Comparison of ENCODE assay signal across 23 mouse cellular contexts in genomic region chr8:74820716-74821115, GRCm38 (mm10). TPM values are rescaled to one million over a fixed set of nuclear protein-coding genes. Genes with fewer than 3 reads are reported as not detected.
"Had no signal": no experiment of that assay in that cellular context is flagged by ENCODE, and none has a peak within 500 bp of the region (broad histone marks: within the 10 kb centered on the region; RNA-seq: fewer than 3 reads in every experiment).

No protein-coding gene starts in this region.

- H3K27me3 ChIP-seq: limb, embryonic 13.5 days; liver, embryonic 12.5 days; liver, embryonic 15.5 days; lung, embryonic 15.5 days; midbrain, embryonic 13.5 days; neural tube, embryonic 12.5 days; neural tube, embryonic 15.5 days had no signal

- DNase-seq: kidney, adult 2 months; kidney, postnatal 25 days; layer of hippocampus, adult 9-11 months; liver; lung, adult 18-20 months; lung, postnatal 10 days; lung, postnatal 4 days; right cerebral cortex, adult 18-20 months; thymus, adult 2 months; thymus, postnatal 14 days; thymus, postnatal 4 days had no signal

- H3K4me1 ChIP-seq: limb, embryonic 10.5 days; limb, embryonic 13.5 days; liver, embryonic 12.5 days; liver, embryonic 15.5 days; lung, embryonic 15.5 days; midbrain, embryonic 13.5 days; neural tube, embryonic 12.5 days; neural tube, embryonic 15.5 days had no signal

- H3K4me2 ChIP-seq: limb, embryonic 13.5 days; liver, embryonic 12.5 days; liver, embryonic 15.5 days; lung, embryonic 15.5 days; midbrain, embryonic 13.5 days; neural tube, embryonic 12.5 days; neural tube, embryonic 15.5 days had no signal

- ATAC-seq: liver, embryonic 12.5 days; midbrain, embryonic 13.5 days had no signal

- H3K9ac ChIP-seq: limb, embryonic 13.5 days; liver, embryonic 12.5 days; liver, embryonic 15.5 days; lung, embryonic 15.5 days; midbrain, embryonic 13.5 days; neural tube, embryonic 12.5 days; neural tube, embryonic 15.5 days had no signal

- H3K9me3 ChIP-seq: limb, embryonic 10.5 days; limb, embryonic 13.5 days; liver, embryonic 12.5 days; liver, embryonic 15.5 days; lung, embryonic 15.5 days; midbrain, embryonic 13.5 days; neural tube, embryonic 12.5 days; neural tube, embryonic 15.5 days had no signal

- H3K4me3 ChIP-seq: layer of hippocampus, adult 2 months; limb, embryonic 10.5 days; limb, embryonic 13.5 days; liver, embryonic 12.5 days; liver, embryonic 15.5 days; lung, embryonic 15.5 days; midbrain, embryonic 13.5 days; neural tube, embryonic 12.5 days; neural tube, embryonic 15.5 days had no signal

- H3K36me3 ChIP-seq: limb, embryonic 10.5 days; limb, embryonic 13.5 days; liver, embryonic 12.5 days; liver, embryonic 15.5 days; lung, embryonic 15.5 days; midbrain, embryonic 13.5 days; neural tube, embryonic 12.5 days; neural tube, embryonic 15.5 days had no signal

- H3K27ac ChIP-seq: kidney, postnatal 0 days; layer of hippocampus, adult 2 months; limb, embryonic 10.5 days; limb, embryonic 13.5 days; liver, embryonic 12.5 days; liver, embryonic 15.5 days; lung, embryonic 15.5 days; midbrain, embryonic 13.5 days; neural tube, embryonic 12.5 days; neural tube, embryonic 15.5 days had no signal

RNA-seq across cellular contexts. Expression of gene Isx, which starts 52.3 kb away (rescaled TPM):
- polyA plus RNA-seq: kidney, adult 2 months; kidney, embryonic 14.5 days; limb, embryonic 10.5 days; liver, embryonic 15.5 days; lung, embryonic 15.5 days; midbrain, embryonic 13.5 days; neural tube, embryonic 12.5 days; neural tube, embryonic 15.5 days; testis, adult 2 months had no signal
